Mouse (Mus musculus): ENCODE measurements at regions not wholly inside any gene's neighbourhood (a gene's known extent, or its start where the extent isn't known, plus 50 kb on each side); places are given as distances from the start of the nearest gene placed in this dataset.

GRCm38 (mm10) chr16:21274012-21274528 is 69.5 kb downstream of the Ephb3 start:
- no peak for DNase-seq

DNA sequence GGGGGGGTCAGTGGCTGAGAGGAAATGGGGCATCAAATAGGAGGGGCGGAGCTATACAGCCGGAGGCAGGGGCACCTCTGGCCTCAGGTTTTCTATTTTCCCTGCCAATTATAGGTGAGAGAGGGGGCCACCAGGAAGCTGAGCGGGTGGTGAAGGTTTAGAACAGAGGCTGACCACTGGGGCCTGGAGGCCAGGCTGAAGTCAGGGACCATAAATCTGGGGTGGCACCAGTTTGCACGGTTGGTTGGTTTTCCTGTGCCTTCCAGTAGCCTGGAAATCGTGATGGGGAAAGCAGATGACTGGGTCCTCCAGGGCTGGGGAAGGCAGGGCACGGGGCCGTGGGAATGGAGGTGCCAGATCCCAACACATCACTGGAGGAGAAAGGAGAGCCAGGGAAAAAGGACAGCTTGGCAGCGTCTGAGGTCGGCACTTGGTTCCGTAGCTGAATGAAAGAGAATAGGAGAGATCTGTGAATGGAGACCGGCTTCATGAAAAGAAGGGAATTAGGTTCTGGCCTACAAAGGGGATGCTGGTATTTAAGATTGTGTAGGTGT is 73.3 kb downstream of the Ephb3 start:
- no peak for DNase-seq

DNA sequence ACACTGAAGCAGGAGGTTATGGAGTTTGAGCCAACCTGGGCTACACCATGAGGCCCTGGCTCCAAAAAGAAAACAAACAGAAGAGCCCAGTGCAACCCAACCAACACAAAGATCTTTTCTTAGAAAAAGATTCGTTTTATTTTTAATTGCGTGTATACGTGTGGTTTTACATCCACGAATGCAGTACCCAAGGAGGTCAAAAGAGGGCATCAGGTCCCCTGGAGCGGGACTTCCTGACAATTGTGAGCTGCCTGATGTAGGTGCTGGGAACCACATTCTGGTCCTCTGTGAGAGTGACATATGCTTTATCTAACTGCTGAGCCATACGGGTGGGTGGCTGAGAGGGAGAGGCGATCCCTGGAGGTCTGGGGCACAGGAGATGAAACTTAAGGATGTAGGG is 73.8 kb downstream of the Ephb3 start:
- DNase-seq: no peak

GRCm38 (mm10) chr16:21280200-21280627 is 75.7 kb downstream of the Ephb3 start:
- DNase-seq: no peak

- DNase-seq: no peak
These were observed 77.6 kb downstream of the Ephb3 start for GRCm38 (mm10) chr16:21281958-21282730.

DNA sequence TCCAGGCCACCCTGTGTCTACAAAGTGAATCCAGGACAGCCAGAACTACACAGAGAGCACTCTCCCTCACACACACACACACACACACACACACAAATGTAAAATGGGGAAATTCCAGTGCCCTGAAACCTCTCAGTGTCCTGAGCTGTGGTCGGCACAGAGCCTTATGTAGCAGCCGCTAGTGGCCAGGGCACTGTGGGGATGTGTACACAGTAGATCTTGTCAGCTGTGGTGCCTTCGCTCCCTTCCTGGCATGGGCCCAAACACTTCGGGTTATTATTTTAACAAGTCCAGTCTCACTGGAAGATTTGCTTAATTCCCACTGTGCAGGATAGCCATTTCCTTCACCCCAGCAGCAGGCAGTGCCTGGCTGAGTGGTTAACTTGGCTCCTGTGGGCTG is 81.5 kb downstream of the Ephb3 start:
- no peak for DNase-seq

DNA sequence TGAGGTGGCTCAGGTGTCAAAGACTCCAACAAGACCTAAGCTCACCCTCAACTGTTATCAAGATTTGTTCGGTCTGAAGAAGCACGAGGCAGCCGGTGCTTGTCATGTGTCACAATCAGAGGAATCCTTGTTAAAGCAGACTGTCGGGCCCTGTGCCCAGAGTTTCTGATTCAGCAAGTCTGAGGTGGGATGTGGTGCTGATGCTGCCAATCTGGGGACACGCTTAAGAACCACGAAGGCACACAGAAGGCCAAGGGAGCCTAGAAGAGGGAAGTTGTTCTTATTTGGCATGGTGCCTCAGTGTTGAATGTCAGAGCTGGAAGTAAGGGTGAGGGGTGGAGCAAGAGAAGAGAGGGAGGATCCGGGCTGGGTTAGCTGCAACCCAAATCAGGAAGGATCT is 85.0 kb downstream of the Ephb3 start:
- DNase-seq: no peak

DNA sequence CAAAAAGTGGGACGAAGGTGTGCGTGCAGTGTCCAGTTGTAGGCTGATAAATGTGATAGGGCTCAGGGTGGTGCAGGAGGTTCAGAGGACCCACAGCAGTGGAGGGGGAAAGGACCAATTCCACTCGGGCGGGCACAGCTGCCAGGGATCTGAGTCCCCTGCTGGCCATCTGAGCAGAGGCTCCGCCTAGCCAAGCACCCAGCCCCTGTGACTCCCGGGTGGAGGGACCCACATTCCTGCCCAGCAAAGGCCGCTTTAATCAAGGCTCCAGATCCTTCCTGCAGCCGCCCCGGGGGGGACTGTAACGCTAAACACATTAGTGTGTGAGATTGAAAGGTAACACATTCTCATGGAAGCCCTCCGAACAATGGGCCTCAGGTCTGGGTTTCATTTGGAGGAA is 88.5 kb downstream of the Ephb3 start:
- no peak for DNase-seq

DNA sequence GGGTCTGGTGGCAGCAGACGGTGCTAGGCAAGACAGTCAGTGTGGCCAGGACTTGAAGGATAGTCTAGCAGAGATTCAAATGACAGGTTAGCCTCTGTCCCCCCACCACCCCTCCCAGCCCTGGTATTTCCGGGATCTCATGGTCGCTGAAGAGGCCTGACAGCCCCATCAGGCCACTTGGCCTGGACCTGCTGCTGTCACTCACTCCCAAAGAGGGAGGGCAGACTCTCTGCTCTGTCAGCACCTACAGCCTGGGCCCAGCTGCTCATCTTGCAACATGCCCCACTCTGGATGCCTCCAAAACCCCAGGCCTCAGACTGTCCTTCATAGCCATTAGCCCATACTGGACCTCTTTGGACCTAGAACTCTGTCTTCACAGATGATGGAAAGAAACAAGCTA is 89.0 kb downstream of the Ephb3 start:
- no peak for DNase-seq

- DNase-seq: no peak
These were observed 90.3 kb downstream of the Ephb3 start for GRCm38 (mm10) chr16:21294677-21295411.

- no peak for DNase-seq
These were observed 91.6 kb downstream of the Ephb3 start for GRCm38 (mm10) chr16:21295956-21296733.

DNA sequence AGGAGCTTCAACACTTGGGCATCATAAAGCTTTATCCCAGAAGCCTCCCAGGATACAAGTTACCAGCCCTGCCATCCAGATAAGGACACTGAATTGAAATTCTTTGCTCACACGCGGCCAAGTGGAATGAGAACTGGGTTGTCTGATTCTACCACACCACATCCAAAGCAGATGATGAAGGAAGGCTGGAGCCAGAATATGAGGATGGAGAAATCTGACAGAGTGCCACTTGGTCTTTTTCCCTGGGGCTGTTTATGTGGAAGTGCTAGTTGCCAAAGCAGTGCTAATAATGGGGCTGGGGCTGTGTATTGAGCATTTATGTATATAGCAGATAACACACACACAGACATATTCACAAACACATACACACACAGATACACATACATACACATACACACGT is 92.2 kb downstream of the Ephb3 start:
- no peak for DNase-seq

- DNase-seq: no peak
These were observed 94.3 kb downstream of the Ephb3 start for GRCm38 (mm10) chr16:21298866-21299265.

DNA sequence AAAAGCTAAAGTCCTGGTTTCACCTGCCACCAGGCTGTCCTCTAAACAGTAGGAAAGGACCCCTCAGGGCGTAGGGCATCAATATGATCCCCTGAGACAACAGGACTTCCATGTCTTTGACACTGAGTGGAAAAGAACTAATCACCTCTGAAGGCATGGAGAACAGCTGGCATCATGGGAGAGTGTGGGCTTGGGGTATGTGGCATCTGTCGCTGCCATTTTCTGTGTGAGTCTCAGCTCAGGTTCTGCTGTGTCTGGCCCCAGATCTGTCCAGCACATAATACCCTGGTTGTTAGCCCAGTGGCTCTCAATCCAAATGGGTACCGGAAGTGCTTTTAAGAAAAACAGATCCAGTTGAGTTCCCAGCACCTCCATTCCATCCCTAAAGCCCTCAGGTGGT is 101.3 kb downstream of the Ephb3 start:
- no peak for DNase-seq

GRCm38 (mm10) chr16:21308513-21308912 is 104.0 kb downstream of the Ephb3 start:
- DNase-seq: no peak

- DNase-seq: peak; percentile 43
These were observed 106.4 kb downstream of the Ephb3 start for GRCm38 (mm10) chr16:21310636-21311615.

DNA sequence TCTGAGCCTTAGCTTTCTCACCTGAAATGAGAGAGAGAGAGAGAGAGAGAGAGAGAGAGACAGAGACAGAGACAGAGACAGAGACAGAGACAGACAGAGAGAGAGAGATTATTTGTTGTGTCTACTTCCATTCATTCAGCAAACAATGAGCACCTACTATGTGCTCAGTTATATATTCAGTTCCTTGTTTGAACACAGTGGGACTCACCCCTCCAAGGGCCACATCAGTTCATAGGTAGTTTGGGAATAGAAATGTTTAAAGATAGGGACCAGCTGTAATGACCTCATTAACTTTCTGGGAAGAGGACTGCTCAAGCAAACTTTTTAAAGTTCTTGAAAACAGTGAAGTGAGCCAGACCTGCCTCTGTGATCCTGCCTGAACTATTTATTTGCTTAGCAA is 107.2 kb downstream of the Ephb3 start:
- DNase-seq: no peak

GRCm38 (mm10) chr16:21315751-21316151 is 107.2 kb upstream of the Vps8 start:
- no peak for DNase-seq

DNA sequence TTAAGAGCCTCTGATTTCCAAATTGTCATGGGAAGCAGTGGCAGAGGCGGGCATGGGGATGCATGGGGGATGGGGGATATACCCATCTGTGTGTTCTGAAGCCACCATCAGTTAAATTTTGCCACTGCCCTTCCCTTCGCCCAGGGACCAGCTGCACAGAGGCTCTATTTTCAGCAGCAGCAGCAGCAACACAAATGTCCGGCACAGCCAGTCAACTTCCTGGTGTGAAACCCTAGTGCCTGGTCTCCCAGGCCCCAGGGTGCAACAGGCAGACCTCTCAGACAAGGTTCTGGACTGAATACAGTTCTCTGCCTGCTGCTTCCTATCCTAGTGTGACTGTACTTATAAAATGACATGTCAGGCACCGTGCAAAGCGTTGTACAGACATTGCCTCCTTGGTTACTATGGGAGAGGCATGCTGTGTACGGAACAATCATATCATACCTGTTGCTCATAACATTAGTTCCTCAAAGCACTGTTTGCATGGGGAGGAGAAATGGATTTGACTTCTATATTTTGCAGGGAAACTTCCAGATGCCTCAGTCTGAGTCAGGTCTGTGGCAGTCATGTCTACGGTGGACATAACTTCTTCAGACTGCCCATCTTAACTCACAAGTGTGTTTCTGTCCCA is 104.8 kb upstream of the Vps8 start:
- no peak for DNase-seq

- DNase-seq: no peak
These were observed 104.1 kb upstream of the Vps8 start for GRCm38 (mm10) chr16:21318640-21319365.

GRCm38 (mm10) chr16:21320284-21320683 is 102.6 kb upstream of the Vps8 start:
- DNase-seq: no peak
